Mouse (Mus musculus) testis, postnatal 14 days (tissue): Measurements from ENCODE around the gene Il10rb.
"Not testable (repeated sequence)": the region's sequence is repeated elsewhere in the genome, so short reads cannot be mapped to it uniquely, and the experiment has no call there.

Experiments used
- DNase-seq: peaks from one replicate; pipeline ENCODE4 v3.0.0; 2021; ENCODE audit warnings: low spot score

Gene Il10rb

DNA sequence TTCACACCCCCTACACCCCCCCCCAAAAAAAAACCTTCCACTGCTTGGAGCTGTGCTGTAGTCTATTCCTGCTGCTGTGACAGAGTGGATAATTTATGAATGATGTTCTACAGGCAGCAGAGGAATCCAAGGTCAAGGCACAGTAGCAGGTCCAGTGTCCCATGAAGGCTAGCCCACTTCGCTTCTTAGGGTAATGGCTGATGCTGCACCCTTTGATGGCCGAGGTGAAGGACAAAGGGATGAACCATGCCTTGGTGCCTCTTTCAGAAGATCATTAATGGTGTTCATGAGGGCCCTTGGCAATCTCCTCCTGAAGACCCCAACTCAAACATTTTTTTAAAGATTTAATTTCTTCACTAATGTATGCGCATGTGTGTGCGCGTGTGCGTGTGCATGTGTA is 10.4 kb downstream of the Il10rb start:
- DNase-seq: no peak

GRCm38 (mm10) chr16:91416938-91417337 is 11.0 kb downstream of the Il10rb start:
- peak; percentile 50 for DNase-seq

DNA sequence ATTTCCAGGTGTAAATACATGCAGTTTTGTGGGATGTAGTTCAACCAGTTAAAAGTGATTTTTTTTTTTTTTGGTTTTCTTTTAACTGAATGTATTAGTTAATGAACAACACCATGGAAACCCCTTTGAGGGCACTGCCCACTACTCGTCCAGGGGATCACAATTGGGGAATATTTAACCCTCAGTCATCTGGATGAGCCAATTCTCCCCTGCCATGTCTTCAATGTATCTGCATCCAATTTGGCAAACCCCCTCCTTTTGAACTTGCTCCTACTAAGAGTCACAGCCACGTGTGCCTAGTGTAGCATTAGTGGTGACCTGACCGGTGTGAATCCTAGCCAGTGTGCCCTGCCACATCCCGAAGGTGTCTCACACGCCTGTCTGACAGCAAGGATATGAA is 12.6 kb downstream of the Il10rb start:
- no peak for DNase-seq

GRCm38 (mm10) chr16:91425816-91426215 is 19.9 kb downstream of the Il10rb start:
- no peak for DNase-seq

- no peak for DNase-seq
Measured at GRCm38 (mm10) chr16:91426586-91426985, 20.6 kb downstream of the Il10rb start.

GRCm38 (mm10) chr16:91427461-91427860 is 21.5 kb downstream of the Il10rb start:
- no peak for DNase-seq

DNA sequence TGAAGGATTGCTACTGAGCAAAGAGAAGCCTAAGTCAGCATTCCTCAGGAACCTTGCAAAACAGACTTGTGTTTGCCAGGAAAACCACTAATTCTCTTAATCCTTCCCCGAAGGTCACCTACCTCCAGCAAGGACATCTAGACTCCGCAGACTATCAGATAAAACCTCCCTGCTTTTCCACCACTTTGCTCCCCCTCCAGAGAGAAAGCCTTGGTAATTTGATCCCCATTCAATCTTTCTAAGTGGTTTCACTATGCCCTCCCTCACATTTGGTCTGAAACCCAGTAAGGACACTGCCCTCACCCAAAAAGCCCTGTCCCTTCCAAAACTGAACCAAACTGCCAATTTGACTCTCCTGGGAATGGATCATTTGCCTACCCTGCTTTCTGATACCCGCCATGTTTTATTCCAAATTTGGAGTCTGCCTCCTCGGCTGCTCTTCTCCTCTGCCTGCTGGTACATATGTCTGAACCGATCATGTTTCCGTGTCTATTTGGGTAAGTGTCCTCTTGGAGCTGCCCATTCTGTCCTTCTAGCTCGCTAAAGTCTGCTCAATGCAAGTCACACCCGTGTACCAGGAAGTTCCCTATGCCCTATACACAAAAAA is 22.4 kb downstream of the Il10rb start:
- no peak for DNase-seq

GRCm38 (mm10) chr16:91432720-91433328 is 26.9 kb downstream of the Il10rb start:
- no peak for DNase-seq

GRCm38 (mm10) chr16:91433329-91433933 is 27.5 kb downstream of the Il10rb start:
- no peak for DNase-seq

- no peak for DNase-seq
Measured at GRCm38 (mm10) chr16:91434119-91434518, 28.2 kb downstream of the Il10rb start.

GRCm38 (mm10) chr16:91438081-91438480 is 32.1 kb downstream of the Il10rb start:
- no peak for DNase-seq

- not testable (repeated sequence) for DNase-seq
Measured at GRCm38 (mm10) chr16:91438599-91438998, 32.6 kb downstream of the Il10rb start.

GRCm38 (mm10) chr16:91441366-91441765 is 35.4 kb downstream of the Il10rb start:
- peak; percentile 60 for DNase-seq

- no peak for DNase-seq
Measured at GRCm38 (mm10) chr16:91441811-91442240, 35.9 kb downstream of the Il10rb start.

DNA sequence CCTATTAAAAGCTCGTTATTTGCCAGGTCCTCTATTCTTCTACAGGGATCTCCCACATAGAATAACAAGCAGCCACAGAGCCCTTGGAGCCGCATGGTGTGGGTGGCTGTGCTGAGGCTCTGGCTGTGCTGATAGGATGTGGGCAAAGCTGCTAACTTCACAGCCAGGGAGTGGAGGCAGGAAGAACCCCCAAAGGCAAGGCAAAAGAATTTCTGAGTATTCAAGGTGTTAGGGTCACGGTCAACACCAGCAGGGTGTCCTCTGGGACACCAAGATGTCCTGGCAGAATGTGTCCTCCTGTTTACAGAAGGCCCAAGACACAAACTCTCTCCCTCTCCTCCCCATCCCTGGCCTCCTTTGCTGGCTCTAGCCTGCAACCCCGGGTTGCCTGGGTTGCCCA is 36.5 kb downstream of the Il10rb start:
- DNase-seq: no peak

DNA sequence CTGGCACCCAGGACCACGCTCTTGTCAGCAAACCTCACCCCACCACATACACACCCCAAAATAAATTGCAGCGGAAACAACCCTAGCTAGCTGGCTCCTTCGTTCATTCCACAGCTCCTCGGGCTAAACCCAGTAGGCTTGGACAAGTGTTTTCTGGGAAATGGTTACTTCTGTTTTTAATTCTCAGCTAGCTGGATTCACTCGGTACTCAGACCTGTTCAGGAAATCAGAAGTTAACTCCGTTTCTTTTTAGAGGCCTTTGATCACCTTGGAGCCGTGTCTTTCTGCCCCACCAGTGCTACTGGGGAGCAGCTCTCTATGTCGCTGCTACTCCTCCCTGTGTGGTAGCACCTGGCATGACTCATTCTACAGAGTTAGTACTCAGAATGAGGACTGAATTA is 37.2 kb downstream of the Il10rb start:
- no peak for DNase-seq

GRCm38 (mm10) chr16:91444847-91445246 is 38.9 kb downstream of the Il10rb start:
- no peak for DNase-seq

DNA sequence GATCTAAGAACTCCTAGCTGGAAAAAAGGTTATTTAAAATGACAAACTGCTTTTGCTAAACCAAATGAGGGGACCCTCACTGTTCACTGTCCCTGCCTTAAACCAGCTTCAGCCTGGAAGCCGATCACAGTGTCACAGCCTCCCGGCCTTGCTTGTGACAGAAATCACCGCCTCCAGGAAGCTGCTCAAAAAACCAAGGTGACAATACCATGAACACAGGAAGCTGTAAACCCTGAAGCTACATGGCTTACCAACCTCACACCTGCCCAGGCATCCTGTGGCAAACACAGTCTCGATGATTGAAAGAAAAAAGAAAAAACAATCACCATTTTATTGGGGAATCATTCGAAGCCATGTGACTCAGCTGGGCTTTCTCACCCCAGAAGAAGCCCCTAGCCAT is 39.6 kb downstream of the Il10rb start:
- no peak for DNase-seq

- DNase-seq: no peak
Measured at GRCm38 (mm10) chr16:91446778-91447511, 41.0 kb downstream of the Il10rb start.

- DNase-seq: no peak
Measured at GRCm38 (mm10) chr16:91447512-91447900, 41.5 kb downstream of the Il10rb start.

DNA sequence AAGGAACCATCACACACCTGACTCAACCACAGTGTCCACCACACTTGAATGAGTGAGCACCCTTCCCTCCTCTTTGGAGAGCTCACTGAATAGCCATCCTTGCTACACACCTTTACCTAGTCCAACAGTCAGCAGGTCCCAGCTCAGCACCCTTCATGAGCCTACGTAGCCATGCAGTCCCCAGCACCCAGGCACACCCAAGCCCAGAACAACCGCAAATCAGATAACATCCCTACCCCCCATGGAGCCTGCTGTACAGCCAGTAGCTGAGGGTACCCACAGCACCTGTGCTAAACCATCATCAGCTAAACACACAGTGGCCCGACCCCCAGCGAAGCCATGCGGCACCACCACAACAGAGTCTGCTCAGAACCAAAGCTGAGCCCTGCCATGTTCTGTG is 42.1 kb downstream of the Il10rb start:
- no peak for DNase-seq

DNA sequence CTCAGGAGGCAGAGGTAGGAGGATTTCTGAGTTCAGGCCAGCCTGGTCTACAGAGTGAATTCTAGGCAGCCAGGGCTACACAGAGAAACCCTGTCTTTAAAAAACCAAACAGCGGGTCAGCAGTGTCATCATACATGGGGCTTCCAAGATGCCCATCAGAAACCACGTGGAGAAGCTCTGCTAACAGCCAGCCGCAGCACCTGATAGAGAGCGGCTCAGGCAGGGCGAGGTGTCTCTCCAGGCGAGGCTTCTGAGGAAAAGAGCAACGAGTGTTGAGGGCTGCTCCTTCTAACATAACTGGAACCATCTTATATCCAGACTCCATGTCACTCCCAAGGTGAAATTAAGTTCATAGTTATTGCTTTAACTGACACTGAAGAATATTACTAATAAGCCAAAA is 42.9 kb downstream of the Il10rb start:
- DNase-seq: no peak
